Mouse (Mus musculus) G1E (cell line): ENCODE results near the gene Lsamp.

Source experiments
- CTCF ChIP-seq: IDR thresholded peaks from 2 replicates; pipeline ENCODE4 v1.5.1; 2012; ENCODE audit warnings: low read depth, low read length, inconsistent platforms, mixed read lengths
- GATA1 ChIP-seq: IDR thresholded peaks from 2 replicates; pipeline ENCODE4 v1.6.1; 2012; ENCODE audit warnings: borderline replicate concordance, low read length, inconsistent platforms, mixed read lengths
- TAL1 ChIP-seq: conservative IDR thresholded peaks from 2 replicates; pipeline ENCODE4 v1.6.1; 2012; ENCODE audit warnings: low read depth, low read length, inconsistent platforms, mixed read lengths

DNA sequence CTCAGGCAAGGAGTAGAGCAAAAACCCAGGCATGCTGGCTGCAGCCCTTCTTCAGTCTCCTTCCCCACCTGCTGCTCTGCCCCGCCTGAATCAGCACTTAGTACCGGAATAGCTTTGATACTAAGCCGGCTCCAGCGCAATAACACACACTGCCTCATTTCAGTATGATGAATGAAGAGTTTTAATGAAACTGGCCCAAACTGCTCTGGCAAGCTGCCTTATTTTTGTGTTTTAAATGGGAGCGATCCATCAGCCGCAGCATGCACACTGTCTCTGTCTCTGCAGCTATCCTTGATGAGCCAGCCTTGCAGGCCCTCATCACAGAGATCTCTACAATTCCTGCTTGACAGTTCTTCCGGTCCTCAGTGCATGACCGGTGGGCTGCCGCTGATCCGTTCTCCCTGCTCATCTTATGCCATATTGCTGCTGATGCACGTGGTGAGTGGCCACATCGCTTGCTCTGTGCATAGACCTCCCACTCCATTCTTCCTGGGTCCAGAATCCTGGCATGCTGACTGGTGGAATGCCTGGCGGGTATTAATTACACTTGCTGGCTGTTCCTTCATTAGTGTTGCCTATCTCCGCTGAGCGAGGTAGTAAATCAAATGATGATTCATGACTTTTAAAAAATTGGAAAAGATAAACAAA, 479.4 kb downstream of the Lsamp start:
- TF ChIP-seq TAL1 (no peak), CTCF (no peak), GATA1 (no peak)
